Mouse (Mus musculus) forebrain, postnatal 0 days (tissue): ENCODE data around the gene Xrn1. TPM values are rescaled to one million over a fixed set of nuclear protein-coding genes. Genes with fewer than 3 reads are reported as not detected.

Source experiments
- ATAC-seq: fragments of 200-750 bp; cut with Nextera tagmentation; 2 replicates; pipeline ENCODE4 v1.8.0; 2017; ENCODE audit warnings: mild to moderate bottlenecking, moderate library complexity
- DNase-seq: peaks from one replicate; pipeline ENCODE4 v3.0.0-alpha.2; 2015
- H3K27ac ChIP-seq: fragments of 300-500 bp; sonication (generic); 2 replicates; pipeline ENCODE4 v1.5.1; 2014; ENCODE audit warnings: low read depth, mild to moderate bottlenecking, antibody characterized with exemption, low read length, moderate library complexity, mixed read lengths
- H3K27me3 ChIP-seq: fragments of 300-500 bp; sonication (generic); 2 replicates; pipeline ENCODE4 v1.6.1; 2014; ENCODE audit warnings: mild to moderate bottlenecking, low read length, mixed read lengths; ENCODE audit not compliant: insufficient read depth
- H3K36me3 ChIP-seq: fragments of 300-500 bp; sonication (generic); 2 replicates; pipeline ENCODE4 v1.6.1; 2014; ENCODE audit warnings: mild to moderate bottlenecking, moderate library complexity; ENCODE audit not compliant: insufficient read depth
- H3K4me1 ChIP-seq: fragments of 300-500 bp; sonication (generic); 2 replicates; pipeline ENCODE4 v1.6.1; 2014; ENCODE audit warnings: antibody characterized with exemption; ENCODE audit not compliant: insufficient read depth
- H3K4me2 ChIP-seq: fragments of 300-500 bp; sonication (generic); 2 replicates; pipeline ENCODE4 v1.6.1; 2014; ENCODE audit warnings: low read depth, mild to moderate bottlenecking, moderate library complexity
- H3K4me3 ChIP-seq: fragments of 300-500 bp; sonication (generic); 2 replicates; pipeline ENCODE4 v1.5.1; 2014; ENCODE audit warnings: low read depth, low read length, mixed read lengths
- H3K9ac ChIP-seq: fragments of 300-500 bp; sonication (generic); 2 replicates; pipeline ENCODE4 v1.6.1; 2014; ENCODE audit warnings: mild to moderate bottlenecking
- H3K9me3 ChIP-seq: fragments of 300-500 bp; sonication (generic); 2 replicates; pipeline ENCODE4 v1.6.1; 2016; ENCODE audit warnings: low read length
- CTCF ChIP-seq: sonication (generic); IDR thresholded peaks from 2 replicates; pipeline ENCODE4 v1.5.1; 2016; ENCODE audit warnings: antibody characterized with exemption, control low read depth, low read depth
- whole genome bisulfite sequencing: fragments of 180-500 bp; shearing (Covaris S2); extraction: QIAGEN DNeasy Blood & Tissue Kit; methylation state at CpG from one replicate; pipeline ENCODE4 v1.1.7; 2014; 5-methylcytosine and 5-hydroxymethylcytosine counted together
- polyA plus RNA-seq: library from polyadenylated mRNA; unstranded; fragments of >200 nt; fragmentation: Nextera tagmentation; extraction: Ambion mirVana; gene quantifications from 2 replicates; pipeline ENCODE4 v1.2.1, GENCODE M21; 2015
- total RNA-seq: library from RNA; depleted of rRNA; stranded (reverse); fragments of >200 nt; gene quantifications from 2 replicates; pipeline ENCODE4 v1.2.3, GENCODE M21; 2014; rRNA removed

The Xrn1 gene
- total and polyA plus RNA-seq, 2 experiments from 2014 or later, result 12.6 to 23.7 TPM

GRCm38 (mm10) chr9:96102846-96103245 is 148.3 kb downstream of the Xrn1 start:
- Histone ChIP-seq H3K4me3 (no peak overlapping the region), H3K4me2 (no peak overlapping the region), H3K27me3 (no peaks in the 10 kb centered on the region), H3K27ac (no peak overlapping the region), H3K36me3 (no peaks in the 10 kb centered on the region), H3K9me3 (peaks cover 5% of the 10 kb centered on the region; the same call in 1 of the 2 replicates), H3K9ac (no peak overlapping the region), H3K4me1 (no peaks in the 10 kb centered on the region)
- no peak for TF ChIP-seq CTCF
- no peak for ATAC-seq
- 88% methylated on average over 8 of the region's 8 CpGs for WGBS
- no peak for DNase-seq

Other genes starting within 250 kb of the Xrn1 start
- 27.6 and 33.3 TPM in 2 replicates for gene Trpc1, start 204.4 kb upstream of the Xrn1 start, total RNA-seq
- 5.2 and 7.3 TPM in 2 replicates for gene Trpc1, start 204.4 kb upstream of the Xrn1 start, polyA plus RNA-seq
- gene Pls1, start 109.4 kb upstream of the Xrn1 start, total RNA-seq, result 1.3 and 1.8 TPM in 2 replicates
- gene Pls1, start 109.4 kb upstream of the Xrn1 start, polyA plus RNA-seq, result 2.8 and 2.9 TPM in 2 replicates
- gene Atr, start 97.2 kb upstream of the Xrn1 start, total RNA-seq, result 21.5 and 25.9 TPM in 2 replicates
- 2.6 and 4.9 TPM in 2 replicates for gene Atr, start 97.2 kb upstream of the Xrn1 start, polyA plus RNA-seq
- gene Gk5, start 164.6 kb downstream of the Xrn1 start, total RNA-seq, result 6.1 and 6.7 TPM in 2 replicates
- 1.2 and 2.4 TPM in 2 replicates for gene Gk5, start 164.6 kb downstream of the Xrn1 start, polyA plus RNA-seq
- gene Tfdp2, start 241.5 kb downstream of the Xrn1 start, total RNA-seq, result 17.0 and 21.3 TPM in 2 replicates
- gene Tfdp2, start 241.5 kb downstream of the Xrn1 start, polyA plus RNA-seq, result 14.5 and 16.1 TPM in 2 replicates